Mouse (Mus musculus) WW6 (cell line): ENCODE data around the gene Tmeff2.

ENCODE experiments used
- DNase-seq: peaks from one replicate; pipeline ENCODE4 v3.0.0-alpha.2; 2013; ENCODE audit warnings: low read depth, low spot score

Tmeff2 gene

DNA sequence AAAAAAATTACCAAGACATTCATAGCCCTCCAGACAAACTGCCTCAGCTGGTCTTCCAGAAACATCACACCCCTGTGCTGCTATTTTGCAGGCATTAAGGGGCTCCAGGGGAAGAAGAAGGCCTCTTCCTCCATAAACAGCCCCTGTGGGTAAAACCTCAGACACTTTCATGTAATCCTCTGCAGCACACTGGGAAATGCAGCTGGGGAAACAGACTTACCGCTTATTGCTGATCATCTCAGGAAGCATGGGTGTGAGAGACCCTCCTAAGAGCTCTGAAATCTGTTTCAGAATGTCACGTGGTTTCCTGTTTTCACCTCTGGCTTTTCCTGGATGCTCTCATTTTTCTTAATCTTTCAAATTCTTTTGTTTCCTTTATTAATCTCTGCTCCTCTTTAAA is 204.3 kb downstream of the Tmeff2 start:
- no peak for DNase-seq

DNA sequence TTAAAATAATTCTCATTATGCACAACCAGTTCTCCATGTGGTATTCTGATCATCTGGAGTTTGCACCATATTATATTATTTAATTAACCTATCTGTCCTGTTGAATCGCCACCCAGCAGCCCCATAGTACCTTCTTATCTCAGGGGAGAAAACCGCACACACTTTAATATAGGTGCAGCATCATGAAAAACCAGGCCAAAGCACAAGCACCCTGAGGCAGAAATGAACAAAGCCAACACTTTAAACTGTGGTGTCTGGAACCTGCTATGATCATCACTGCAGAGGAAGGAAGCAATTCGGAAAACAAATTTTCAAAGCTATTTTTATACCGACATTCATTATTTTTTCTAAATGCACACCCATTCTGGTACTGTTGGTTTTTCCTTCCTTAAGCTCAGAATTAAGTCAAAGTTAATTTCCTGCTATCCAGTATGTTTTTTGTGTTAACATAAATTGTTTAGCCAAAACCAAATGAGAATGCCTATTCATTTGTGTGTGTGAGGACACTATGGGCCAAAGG is 206.0 kb downstream of the Tmeff2 start:
- DNase-seq = no peak

- DNase-seq = no peak
Measured at GRCm38 (mm10) chr1:51107299-51107698, 206.9 kb downstream of the Tmeff2 start.

- no peak for DNase-seq
Measured at GRCm38 (mm10) chr1:51114721-51115120, 214.3 kb downstream of the Tmeff2 start.

GRCm38 (mm10) chr1:51115761-51116160 is 215.3 kb downstream of the Tmeff2 start:
- no peak for DNase-seq

DNA sequence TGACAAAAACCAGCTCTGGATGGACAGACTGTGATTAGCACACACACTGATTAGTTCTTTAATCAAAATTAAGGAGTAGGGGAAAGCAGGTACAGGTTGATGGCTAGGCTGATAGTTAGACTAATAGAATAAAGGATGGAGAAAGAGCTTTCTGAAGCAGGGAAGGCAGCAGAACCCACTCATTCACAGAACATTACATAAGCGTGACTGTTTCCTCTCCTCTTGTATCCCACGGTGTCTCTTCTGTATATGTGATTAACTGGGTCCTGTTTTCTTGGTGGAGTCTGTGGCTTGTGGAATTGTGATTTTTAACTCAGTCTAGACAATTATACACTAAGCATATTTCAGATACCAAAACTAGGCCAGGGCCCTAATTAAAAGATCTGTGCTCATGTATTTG is 217.4 kb downstream of the Tmeff2 start:
- DNase-seq = no peak

- DNase-seq = no peak
Measured at GRCm38 (mm10) chr1:51125671-51126424, 225.4 kb downstream of the Tmeff2 start.

- no peak for DNase-seq
Measured at GRCm38 (mm10) chr1:51126425-51126765, 225.9 kb downstream of the Tmeff2 start.

- DNase-seq = no peak
Measured at GRCm38 (mm10) chr1:51136792-51137191, 236.3 kb downstream of the Tmeff2 start.

DNA sequence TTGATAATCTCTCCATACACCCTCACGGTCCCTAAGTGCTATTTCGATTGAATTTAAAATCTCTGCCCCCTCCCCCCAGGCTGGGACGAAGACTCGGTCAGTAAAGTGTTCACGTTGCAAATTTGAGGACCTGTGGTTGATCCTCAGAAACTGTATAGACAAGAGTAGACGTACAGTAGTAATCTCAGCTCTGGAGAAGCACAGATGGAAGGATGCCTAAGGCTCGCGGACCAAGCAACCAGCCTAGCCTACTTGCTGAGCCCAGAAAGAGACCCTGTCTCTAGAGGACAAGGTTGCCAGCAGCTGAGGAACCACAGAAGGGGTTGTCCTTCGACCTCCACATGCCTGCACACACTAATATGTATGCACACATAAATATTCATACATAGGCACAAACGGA is 239.2 kb downstream of the Tmeff2 start:
- no peak for DNase-seq

DNA sequence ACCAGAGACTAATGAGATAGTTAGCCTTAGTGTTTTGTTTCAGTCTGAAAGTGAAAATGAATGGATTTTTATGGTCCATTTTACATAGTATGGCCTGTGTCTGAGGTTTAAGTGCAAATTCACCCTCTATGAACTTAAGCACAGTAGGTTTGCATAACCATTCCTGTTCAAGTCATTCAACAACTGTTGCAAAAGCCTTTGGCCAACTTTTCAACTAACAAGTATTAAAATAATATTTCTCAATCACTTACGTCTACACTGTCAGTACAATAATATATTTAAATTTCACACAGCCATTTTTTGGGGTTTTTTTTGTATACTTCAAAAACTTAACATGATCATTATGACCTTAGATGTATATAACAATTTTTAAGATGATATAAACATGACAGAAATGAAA is 240.9 kb downstream of the Tmeff2 start:
- no peak for DNase-seq

GRCm38 (mm10) chr1:51142729-51143128 is 242.3 kb downstream of the Tmeff2 start:
- DNase-seq = no peak

GRCm38 (mm10) chr1:51145693-51146092 is 245.2 kb downstream of the Tmeff2 start:
- no peak for DNase-seq

DNA sequence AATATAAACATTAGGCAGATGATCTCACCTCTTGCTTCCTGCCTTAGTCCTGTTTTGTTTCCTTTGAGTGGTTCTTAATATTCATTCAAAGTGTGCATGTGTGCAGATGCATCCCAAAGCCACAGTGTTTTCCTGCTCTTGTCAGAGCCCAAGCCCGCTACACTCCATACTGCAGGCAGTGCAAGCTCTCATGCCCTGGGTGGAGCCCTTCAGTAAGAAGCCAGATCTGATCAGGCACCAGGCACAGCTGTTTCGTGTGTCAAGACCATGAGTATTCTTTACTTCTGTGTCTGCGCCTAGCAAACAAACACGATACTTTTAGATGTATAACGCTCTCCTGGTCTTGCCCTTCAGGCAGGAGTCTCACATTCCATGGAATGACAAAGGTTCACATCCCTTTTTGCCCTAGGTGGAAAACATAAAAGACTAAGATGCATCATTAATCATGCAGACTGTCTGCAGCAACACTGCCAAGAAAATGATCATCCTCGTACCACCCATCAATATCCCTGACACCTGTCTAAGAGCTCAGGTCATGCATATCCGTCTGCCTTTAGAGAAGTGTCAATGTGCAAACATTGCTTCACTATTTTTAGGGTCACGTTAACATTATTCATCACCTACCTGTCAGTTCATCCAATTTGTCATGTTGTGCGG is 248.2 kb downstream of the Tmeff2 start:
- no peak for DNase-seq

DNA sequence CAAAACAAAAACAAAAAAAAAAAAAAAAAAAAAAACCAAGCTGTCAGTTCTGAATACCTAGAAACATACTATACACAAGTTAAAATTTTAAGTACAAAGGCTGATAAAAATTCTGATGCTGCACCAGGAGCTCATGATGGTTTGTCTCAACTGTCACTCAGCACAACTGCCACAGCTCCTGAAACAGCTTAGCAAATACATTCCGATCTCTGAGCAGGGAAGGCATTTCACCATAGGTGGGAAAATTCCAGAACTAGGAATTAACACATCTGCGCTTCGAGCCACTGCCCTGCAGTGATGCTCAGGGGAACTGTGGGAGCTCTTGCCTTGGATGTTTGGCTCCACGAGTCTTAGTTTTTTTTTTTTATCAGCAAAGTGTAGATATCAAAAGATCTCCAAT is 249.0 kb downstream of the Tmeff2 start:
- DNase-seq = no peak

GRCm38 (mm10) chr1:51149890-51150289 is 249.4 kb downstream of the Tmeff2 start:
- no peak for DNase-seq

- DNase-seq = no peak
Measured at GRCm38 (mm10) chr1:51152017-51152416, 251.6 kb downstream of the Tmeff2 start.

DNA sequence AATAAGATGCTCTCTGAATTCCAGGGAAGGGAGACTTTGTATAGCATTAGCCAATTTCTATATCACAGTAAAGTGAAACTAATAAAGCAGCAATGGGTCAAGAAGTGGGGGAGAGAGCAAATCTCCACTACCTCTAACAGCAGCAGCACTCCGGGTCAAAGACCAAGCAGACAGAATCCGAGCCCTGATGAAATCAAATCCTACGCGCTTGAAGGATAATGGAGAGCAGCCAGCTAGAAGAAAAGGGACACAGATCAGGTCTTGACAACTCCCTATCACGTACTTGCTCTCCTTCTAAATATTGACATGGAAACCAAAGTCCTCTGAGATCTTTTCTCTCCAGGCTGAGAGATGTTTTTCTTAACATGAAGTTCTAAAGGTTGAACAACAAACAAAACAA is 252.4 kb downstream of the Tmeff2 start:
- DNase-seq = no peak

DNA sequence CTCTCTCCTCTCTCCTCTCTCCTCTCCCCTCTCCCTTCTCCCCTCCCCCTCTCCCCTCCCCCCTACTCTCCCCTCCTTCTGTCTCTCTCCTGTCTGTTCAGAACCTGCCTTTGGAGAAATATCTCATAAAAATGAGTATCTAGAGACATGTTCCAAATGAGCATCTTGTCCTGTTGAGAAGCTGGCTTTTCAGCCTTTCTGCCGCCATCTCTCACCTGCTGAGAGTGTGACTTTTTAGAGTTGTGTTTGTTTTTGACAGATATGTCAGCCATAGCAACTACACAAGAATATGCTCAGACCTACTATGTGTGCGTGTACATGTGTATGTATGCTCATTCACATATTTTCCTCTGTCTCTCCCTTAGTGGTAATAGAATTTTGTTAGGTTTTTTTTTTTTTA is 283.8 kb downstream of the Tmeff2 start:
- DNase-seq = no peak

- DNase-seq = no peak
Measured at GRCm38 (mm10) chr1:51189008-51189407, 288.6 kb downstream of the Tmeff2 start.

DNA sequence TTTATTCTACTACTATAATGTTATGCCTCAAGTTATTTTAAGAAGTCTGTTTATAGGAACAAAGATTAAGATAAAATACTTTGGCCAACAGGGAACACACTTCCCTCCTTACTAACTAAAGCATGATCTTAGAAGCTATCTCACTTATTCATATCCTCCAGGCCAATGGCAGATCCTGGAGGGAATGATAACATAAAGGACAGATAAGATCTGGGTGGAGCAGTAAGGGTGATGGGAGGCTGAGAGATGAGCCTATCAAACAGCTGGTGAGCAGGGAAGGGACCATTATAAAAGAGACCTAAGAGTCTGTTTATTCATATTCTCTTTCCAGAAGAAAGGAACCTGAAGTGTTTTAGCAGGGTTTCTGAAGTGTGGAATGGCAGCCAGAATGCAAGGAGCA is 290.8 kb downstream of the Tmeff2 start:
- DNase-seq = no peak

DNA sequence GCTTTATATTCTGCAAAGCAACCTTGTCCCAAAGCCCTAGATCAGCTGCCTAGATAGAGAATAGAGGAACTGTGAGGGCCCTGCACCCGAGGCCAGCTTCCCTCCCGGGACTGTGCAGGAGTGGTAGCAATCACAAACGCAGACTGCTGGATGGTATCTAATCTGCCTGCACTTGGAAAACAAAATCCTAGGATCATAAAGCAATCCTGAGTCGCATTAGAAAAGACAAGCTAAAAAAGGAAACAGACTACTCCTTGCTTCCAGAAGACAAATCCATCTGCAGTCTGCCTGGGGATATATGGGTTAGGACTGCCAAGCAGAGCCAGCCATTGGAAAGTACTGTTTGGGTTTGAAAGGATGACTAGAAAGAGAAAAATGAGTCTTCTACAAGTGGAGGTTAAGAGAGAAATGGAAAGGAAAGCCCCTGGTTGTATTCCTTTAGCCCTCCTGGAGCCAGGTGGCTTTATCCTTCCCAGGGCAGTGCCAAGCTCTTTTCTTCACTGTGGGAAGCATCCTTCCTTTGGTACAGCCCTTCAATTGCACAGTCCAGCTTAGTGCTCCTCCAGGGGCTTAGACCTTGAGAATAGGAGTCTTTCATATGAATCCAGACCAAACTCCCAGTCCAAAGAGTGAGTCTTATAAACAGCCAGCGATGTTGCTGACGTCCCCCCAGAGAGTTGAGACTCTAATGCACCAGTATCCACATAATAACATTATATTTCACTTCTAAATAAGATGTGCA is 291.6 kb downstream of the Tmeff2 start:
- no peak for DNase-seq
